Mouse (Mus musculus): ENCODE data around the gene Dnm2. TPM values are rescaled to one million over a fixed set of nuclear protein-coding genes. Genes with fewer than 3 reads are reported as not detected.

Dnm2 gene
- polyA plus RNA-seq (2015; fragmentation: Illumina TruSeq; extraction: RNeasy Lipid Tissue Mini Kit (QIAGEN cat#74804); ENCODE audit: low read depth, low replicate concordance), result 42.6 TPM

DNA sequence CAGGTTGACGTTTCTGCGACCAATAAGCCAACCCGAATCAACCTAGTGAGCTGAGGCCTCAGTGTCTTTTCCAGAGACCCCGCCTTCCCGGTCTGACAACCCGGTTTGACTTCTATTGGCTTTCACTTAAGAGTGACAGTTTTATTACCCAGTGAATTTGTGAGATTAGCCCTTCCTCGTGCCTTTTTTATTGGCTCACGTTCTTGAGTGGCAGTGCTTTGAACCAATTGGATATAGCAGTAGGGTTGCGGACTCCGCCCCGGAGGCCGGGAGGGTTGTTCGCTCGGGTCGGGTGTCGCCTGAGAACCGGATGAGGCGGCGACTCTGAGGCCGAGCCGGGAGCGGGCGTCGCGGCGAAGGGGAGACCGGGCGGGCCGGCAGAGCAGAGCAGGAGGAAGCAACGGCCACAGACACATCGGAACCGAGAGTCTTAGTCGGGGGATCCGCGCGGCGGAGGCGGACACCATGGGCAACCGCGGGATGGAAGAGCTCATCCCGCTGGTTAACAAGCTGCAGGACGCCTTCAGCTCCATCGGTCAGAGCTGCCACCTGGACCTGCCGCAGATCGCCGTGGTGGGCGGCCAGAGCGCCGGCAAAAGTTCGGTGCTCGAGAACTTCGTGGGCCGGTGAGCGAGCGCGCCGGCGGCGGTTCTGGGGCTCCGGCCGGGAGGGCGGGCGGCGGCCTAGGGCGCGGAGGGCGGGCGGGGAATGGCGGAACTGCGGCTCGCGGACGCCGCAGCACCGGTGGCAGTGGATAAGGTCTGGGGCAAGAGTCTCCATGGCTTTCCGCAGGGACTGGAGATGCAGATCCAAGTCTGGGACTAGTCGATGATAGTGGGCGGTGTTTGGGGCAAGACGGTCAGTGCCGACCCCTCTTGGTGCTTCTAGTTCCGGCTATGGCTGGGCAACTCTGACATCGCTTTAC lies at the start of gene Dnm2:
TSS of gene Dnm2 (plus strand) at position 278 of the 925 bp plus-strand sequence.

DNA sequence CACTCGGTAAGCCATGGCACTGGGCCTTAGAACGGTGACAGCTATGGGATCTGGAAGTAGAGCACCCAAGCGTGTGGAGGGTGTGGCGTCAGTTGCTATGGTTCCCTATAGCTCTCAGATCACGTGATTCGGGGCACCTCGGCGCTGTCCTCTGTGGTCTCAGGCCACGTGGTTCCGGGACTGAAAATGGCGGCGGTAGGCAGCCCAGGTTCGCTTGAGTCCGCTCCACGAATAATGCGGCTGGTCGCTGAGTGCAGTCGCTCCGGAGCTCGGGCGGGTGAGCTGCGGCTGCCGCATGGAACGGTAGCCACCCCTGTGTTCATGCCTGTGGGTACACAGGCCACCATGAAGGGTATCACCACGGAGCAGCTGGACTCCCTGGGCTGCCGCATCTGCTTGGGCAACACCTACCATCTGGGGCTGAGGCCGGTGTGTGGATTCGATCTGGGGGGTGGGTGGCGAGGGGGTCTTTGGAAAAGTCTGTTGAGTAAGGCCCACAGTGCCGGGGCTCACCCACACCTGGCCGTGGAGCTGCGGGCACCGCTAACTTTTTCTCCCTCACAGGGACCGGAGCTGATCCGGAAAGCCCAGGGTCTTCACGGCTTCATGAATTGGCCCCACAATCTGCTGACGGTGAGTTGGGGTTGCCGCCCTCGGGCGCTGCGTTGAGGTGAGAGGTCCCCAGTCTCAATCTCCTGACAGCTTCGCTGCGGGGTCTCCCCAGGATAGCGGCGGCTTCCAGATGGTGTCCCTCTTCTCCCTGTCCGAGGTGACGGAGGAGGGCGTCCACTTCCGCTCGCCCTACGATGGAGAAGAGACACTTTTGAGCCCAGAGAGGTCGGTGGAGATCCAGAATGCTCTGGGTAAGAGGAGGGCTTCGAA lies 12.8 kb upstream of the Dnm2 start, which contains the start of gene Qtrt1:
TSS of gene Qtrt1 (plus strand) at position 169 of the 882 bp plus-strand sequence.

GRCm38 (mm10) chr9:21509772-21510688 lies 85.3 kb downstream of the Dnm2 start, which contains the start of gene Tmed1:
Gene Tmed1 (minus strand): TSS chr9:21510252.

GRCm38 (mm10) chr9:21525937-21526633 lies 101.4 kb downstream of the Dnm2 start, which contains the start of gene AB124611:
Gene AB124611 (plus strand): TSS chr9:21526176.

GRCm38 (mm10) chr9:21546789-21547074 lies 122.0 kb downstream of the Dnm2 start, which contains the start of gene Carm1:
Gene Carm1 (plus strand): TSS chr9:21546894.

Other genes with a start within 250 kb of the Dnm2 start
- gene Keap1, start 185.5 kb upstream of the Dnm2 start, polyA plus RNA-seq (2015; fragmentation: Illumina TruSeq; extraction: RNeasy Lipid Tissue Mini Kit (QIAGEN cat#74804); ENCODE audit: low read depth, low replicate concordance), result 44.7 TPM
- gene S1pr5, start 176.5 kb upstream of the Dnm2 start, polyA plus RNA-seq (2015; fragmentation: Illumina TruSeq; extraction: RNeasy Lipid Tissue Mini Kit (QIAGEN cat#74804); ENCODE audit: low read depth, low replicate concordance), result 15.2 TPM
- gene Atg4d, start 159.6 kb upstream of the Dnm2 start, polyA plus RNA-seq (2015; fragmentation: Illumina TruSeq; extraction: RNeasy Lipid Tissue Mini Kit (QIAGEN cat#74804); ENCODE audit: low read depth, low replicate concordance), result 43.8 TPM
- 32.4 TPM for gene Kri1, start 136.9 kb upstream of the Dnm2 start, polyA plus RNA-seq (2015; fragmentation: Illumina TruSeq; extraction: RNeasy Lipid Tissue Mini Kit (QIAGEN cat#74804); ENCODE audit: low read depth, low replicate concordance)
- 74.0 TPM for gene Cdkn2d, start 133.5 kb upstream of the Dnm2 start, polyA plus RNA-seq (2015; fragmentation: Illumina TruSeq; extraction: RNeasy Lipid Tissue Mini Kit (QIAGEN cat#74804); ENCODE audit: low read depth, low replicate concordance)
- 1.8 TPM for gene Ap1m2, start 112.6 kb upstream of the Dnm2 start, polyA plus RNA-seq (2015; fragmentation: Illumina TruSeq; extraction: RNeasy Lipid Tissue Mini Kit (QIAGEN cat#74804); ENCODE audit: low read depth, low replicate concordance)
- gene Slc44a2, start 104.2 kb upstream of the Dnm2 start, polyA plus RNA-seq (2015; fragmentation: Illumina TruSeq; extraction: RNeasy Lipid Tissue Mini Kit (QIAGEN cat#74804); ENCODE audit: low read depth, low replicate concordance), result 41.5 TPM
- 63.8 TPM for gene Ilf3, start 57.0 kb upstream of the Dnm2 start, polyA plus RNA-seq (2015; fragmentation: Illumina TruSeq; extraction: RNeasy Lipid Tissue Mini Kit (QIAGEN cat#74804); ENCODE audit: low read depth, low replicate concordance)
- gene Qtrt1, start 13.1 kb upstream of the Dnm2 start, polyA plus RNA-seq (2015; fragmentation: Illumina TruSeq; extraction: RNeasy Lipid Tissue Mini Kit (QIAGEN cat#74804); ENCODE audit: low read depth, low replicate concordance), result 23.6 TPM
- gene Tmed1, start 85.3 kb downstream of the Dnm2 start, polyA plus RNA-seq (2015; fragmentation: Illumina TruSeq; extraction: RNeasy Lipid Tissue Mini Kit (QIAGEN cat#74804); ENCODE audit: low read depth, low replicate concordance), result 22.1 TPM
- gene AB124611, start 101.3 kb downstream of the Dnm2 start, polyA plus RNA-seq (2015; fragmentation: Illumina TruSeq; extraction: RNeasy Lipid Tissue Mini Kit (QIAGEN cat#74804); ENCODE audit: low read depth, low replicate concordance), result 0.88 TPM
- 48.7 TPM for gene Carm1, start 122.0 kb downstream of the Dnm2 start, polyA plus RNA-seq (2015; fragmentation: Illumina TruSeq; extraction: RNeasy Lipid Tissue Mini Kit (QIAGEN cat#74804); ENCODE audit: low read depth, low replicate concordance)
- gene Timm29, start 167.8 kb downstream of the Dnm2 start, polyA plus RNA-seq (2015; fragmentation: Illumina TruSeq; extraction: RNeasy Lipid Tissue Mini Kit (QIAGEN cat#74804); ENCODE audit: low read depth, low replicate concordance), result 49.5 TPM
- gene Yipf2, start 167.9 kb downstream of the Dnm2 start, polyA plus RNA-seq (2015; fragmentation: Illumina TruSeq; extraction: RNeasy Lipid Tissue Mini Kit (QIAGEN cat#74804); ENCODE audit: low read depth, low replicate concordance), result 24.2 TPM
- 58.5 TPM for gene Smarca4, start 191.3 kb downstream of the Dnm2 start, polyA plus RNA-seq (2015; fragmentation: Illumina TruSeq; extraction: RNeasy Lipid Tissue Mini Kit (QIAGEN cat#74804); ENCODE audit: low read depth, low replicate concordance)